Mouse (Mus musculus) neutrophil, adult 5-6 weeks (primary cell): ENCODE data around the gene Arhgef10l. TPM values are rescaled to one million over a fixed set of nuclear protein-coding genes. Genes with fewer than 3 reads are reported as not detected.

ENCODE experiments used
- ATAC-seq: fragments of 151-379, 151-347 bp; 2 replicates; pipeline ENCODE4 v1.8.0; 2017; ENCODE audit warnings: mild to moderate bottlenecking, moderate TSS enrichment; ENCODE audit not compliant: insufficient number of reproducible peaks, poor library complexity, low FRiP score, severe bottlenecking; ENCODE audit errors: extremely low read depth
- total RNA-seq: library from RNA; stranded (forward); fragments of 200-1000 nt; gene quantifications from 2 replicates; pipeline ENCODE4 v1.2.3, GENCODE M21; 2017

Gene Arhgef10l
- total RNA-seq, 1 experiment from 2014 or later: 4.2 TPM

DNA sequence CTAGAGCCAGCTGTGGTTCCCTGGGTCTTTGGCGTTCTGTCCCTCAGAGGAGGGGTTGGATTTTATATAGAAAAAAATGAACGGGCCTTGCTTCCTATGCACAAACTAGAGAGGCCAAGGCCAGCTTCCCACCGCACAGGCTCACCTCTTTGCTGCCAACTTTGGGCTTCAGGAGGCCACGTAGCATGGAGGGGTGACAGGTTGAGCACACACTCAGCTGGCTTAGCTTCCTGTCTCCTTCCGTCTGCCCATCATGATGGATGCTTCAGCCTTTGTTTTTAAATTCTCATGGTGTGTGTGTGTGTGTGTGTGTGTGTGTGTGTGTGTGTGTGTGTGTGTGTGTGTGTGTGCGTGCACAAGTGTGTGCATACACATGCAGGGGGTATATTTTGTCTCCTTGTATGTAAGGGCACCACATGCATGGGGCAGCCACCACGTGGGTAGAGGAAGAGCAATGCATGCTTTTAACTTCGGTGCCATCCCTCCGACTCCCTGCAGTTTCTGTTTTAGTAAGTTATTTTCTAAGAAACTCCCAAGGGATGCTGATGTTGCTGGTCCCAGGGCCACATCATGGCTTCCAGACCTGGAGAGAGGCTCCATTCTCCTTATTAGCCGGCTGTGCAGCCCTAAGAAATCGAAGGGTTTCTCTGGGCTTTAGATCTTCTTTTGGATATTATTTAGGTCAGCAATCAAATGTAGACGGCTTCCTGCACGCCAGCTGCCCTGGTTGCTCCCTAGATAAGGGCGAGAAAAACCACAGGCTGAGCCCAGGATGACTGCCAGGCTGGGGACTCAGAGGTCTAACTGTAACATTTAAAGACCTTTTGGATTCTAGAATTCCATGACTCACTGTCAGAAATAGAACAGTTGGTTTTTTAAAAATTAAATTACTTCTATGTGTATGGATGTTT is 30.1 kb upstream of the Arhgef10l start:
- ATAC-seq: no peak

DNA sequence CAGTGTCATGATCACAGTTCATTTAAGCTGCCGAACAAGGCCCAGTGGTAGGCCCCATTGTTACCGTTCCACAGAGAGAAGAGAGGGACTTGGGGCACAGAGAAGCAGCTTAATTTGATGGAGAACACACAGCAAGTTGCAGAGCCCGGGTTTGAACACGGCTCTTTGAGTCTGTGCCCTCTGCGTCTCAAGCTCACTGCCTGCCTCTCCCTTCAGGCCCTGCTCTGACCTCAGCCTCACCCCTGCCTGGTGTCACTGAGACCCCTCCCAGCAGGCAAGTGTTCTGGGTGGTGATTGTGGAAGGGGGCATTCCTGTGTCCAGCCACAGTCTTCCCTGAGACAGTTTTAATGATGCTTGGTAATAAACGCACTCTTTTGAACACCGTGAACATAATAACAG is 29.3 kb upstream of the Arhgef10l start:
- no peak for ATAC-seq

DNA sequence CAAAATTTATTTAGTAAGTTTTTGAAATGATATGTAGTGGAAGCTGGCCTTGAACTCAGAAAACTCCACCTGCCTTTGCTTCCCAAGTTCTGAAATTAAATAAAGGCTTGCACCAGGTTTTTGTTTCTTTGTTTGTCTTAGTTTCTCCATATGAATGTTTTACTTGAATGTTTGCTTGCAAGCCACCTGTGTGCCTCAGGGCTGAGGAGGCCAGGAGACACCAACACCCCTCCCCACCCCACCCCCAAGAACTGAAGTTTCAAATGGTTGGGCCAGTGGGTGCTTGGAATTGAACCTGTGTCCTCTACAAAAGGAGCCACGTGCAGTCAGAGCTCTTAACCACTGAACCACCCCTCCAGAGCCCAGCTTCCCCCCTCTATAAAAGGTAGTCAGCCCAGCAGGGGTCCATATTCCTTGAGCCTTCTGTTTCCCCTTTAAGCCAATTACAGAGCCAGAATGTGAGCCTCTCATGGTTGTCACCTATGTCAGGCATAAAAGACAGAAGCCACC is 28.8 kb upstream of the Arhgef10l start:
- no peak for ATAC-seq

DNA sequence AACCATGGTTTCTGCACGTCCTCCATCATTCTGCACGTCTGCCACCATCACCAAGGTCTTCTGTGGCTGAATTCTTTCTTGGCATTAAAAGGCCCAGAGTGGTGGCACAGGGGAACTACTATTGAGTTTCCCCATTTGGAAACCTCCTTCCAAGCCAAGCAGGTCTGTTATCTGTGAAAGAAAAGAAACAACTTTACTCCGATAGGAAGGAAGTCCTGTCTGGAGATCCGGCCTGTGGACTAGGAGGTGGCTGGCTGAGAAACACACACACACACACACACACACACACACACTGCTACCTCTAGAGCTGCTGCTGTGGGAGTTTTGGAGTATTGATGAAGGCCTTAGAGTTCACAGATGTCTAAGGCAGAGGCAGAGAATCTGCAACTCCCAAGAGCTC is 27.7 kb upstream of the Arhgef10l start:
- ATAC-seq: no peak

DNA sequence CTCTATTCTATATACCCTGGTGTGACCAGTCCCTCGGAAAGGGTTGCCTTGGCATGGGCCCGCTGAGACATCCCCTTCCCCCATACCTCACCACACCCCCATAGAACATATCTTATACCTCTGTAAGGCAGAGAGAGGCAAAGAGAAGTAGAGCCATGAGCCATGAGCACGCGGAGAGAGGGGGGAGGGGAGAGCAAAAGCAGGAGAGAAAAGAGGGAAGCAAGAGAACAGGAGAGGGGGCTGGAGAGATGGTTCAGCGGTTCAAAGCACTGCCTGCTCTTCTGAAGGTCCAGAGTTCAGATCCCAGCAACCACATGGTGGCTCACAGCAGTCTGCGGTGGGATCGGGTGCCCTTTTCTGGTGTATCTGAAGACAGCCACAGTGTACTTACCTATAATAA is 25.7 kb upstream of the Arhgef10l start:
- ATAC-seq: no peak

DNA sequence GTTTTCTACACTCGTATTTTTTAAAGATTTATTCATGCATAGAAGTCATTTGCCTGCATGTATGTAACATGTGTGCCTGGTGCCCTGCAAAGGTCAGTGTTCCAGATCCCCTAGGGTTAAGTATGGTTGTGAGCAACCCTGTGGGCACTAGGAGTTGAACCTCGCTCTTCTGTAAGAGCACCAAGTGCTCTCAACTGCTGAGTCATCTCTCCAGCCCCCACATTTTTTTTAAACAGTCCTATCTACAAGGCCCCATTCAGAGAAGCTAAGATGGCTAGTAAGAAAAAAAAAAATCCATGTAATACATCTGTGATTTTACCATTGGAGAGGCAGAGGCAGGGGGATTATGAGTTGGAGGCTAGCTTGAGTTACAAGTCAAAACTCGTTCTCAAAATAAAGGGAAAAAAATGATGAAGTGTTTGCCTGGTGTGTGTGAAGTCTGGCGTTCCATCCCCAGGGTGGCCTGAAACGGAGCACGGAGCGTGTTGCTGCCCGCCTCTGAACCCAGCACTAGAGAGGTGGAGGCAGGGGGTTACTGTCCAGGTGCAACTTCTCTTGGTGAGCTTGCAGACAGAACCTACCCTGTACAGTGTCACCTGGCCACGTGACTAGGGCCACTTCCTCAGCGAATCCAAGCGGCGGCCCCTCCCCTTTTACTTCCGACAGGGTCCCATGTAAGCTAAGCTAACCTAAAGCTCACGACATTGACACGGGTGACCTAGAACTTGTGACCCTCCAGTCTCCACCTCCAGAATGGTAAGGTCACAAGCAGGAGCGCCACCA is 24.3 kb upstream of the Arhgef10l start:
- ATAC-seq: peak; percentile 49; the same call in 1 of the 2 replicates

DNA sequence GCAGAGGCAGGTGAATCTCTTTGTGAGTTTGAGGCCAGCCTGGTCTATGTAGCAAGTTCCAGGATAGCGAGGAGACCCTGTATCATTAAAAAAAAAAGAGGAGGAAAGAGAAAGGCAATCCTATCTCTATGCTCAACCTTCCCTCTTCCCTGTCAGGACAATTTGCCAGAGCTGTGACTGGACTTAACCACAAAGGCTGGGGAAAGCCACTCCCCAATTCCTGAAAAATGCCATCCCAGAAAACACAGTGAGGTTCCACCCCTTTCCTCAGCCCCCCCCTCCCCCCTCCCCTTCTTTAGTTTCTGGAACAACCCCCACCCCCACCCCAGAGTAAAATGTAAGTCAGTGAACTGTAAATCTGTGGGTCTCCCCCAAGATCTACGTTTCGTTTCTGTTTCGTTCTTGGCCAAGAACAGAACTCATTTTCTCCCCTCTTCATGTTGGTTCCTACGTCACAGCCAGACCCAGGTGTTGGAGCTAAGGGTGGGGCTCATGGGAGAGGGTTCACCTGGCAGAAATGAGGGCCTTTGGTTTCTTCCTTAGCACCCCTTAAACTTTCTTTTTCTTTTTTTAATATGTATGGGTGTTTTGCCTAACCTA is 23.1 kb upstream of the Arhgef10l start:
- ATAC-seq: no peak

DNA sequence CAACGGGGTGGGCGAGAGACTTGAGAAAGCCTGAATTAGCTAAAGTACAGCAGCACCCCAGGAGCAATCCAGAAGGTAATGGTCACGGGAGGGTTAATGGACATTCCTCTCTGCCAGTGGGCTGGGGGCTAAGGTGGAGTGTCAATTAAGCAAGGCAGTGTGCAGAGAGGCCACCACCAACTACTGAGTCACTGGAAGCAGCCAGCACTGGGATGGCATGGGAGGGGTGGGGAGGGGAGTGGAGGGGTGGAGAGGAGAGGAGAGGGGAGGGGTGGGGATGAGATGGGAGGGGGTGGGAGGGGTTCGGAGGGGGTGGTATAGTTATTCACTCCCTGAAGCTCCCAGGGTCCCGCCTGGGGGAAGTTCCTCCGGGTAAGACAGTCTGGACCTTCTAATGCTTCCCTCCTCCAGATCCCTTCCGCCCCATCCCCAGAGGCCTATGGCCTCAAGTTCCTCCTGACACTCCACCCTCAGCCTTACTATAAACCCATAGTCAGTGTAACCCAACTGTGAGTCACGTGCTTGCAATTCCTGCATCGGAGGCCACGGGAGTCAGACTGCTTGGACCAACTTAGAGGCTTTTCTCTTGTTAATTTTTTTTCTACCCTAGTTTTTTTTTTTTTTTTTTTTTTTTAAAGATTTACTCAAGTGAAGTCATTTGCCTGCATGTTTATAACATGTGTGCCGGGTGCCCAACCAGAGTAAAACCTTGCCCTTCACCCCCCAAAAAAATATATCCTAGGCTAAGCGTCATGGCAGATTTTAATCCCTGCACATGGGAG is 22.4 kb upstream of the Arhgef10l start:
- ATAC-seq: no peak

DNA sequence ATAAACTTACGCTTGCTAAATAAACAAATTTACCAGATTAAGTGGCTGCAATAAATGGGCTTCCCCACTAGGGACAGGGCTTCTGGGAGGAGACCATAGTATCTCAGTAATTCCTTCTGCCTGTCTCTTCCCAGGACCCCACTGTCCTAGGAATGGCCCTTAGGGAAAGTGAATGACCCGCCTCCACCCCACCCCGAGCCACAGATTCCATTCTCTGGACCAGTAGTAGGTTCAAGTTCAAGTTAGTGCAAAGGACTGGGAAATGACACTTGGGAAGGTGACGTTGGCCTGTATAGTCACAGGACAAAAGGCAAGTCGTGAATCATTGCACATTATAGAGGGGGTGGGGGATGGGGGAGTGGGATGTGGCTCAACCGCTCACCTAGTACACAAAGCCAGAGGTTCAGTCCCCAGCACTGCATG is 19.1 kb upstream of the Arhgef10l start:
- 0 out of 2 replicates have a peak, but pooled peaks have one; percentile 10 for ATAC-seq

DNA sequence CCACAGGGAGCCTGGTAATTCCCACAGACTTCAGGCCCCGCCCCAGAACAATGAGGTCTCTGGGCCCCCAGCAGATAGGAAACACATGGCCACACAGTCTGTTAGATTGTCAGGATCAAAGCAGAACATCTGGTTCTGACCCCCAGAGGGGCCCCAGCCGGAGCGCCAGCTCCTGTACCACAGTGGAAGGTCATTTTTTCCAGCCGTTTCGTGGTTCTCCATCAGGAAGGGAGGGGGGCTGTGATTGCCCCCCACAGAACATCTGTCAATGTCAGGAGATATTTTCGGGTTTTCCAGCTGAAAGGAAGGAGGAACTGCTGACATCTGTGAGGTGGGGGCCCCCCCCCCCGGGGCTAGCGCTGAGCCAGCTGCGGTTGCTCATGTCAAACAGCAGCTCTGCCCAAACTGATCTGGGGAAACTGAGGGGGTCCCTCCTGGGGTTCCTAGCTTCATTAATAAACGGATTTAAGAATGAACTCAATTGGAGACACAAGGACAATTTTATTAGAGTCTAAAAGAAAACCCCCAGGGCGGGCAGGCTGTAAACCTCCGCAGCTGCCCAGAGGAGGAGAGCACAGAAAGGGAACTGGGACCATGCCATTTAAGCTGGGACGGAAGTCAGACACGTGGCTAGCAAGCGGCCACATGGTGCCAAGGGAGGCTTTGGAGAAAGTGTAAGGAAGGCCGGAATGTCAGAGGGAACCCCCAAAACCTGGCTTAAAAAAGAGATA is 18.5 kb upstream of the Arhgef10l start:
- 0 out of 2 replicates have a peak, but pooled peaks have one; percentile 20 for ATAC-seq

DNA sequence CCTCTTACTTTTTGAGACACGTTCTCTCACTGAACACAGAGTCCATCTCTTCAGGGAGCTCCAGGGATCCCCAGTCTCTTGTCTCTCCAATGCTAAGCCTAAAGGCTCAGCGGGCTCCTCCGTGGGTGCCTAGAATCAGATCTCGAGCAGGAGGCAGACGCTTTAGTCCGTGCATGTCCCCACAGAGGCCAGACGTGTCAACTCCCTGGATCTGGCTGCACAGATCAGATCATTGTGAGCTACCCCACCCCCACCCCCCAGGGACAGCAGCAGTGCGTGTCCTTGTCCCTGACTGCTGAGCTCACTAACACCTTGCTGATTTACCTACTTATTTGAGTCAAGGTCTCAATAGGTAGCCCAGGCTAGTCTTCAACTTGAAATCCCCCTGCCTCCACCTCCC is 17.8 kb upstream of the Arhgef10l start:
- ATAC-seq: no peak

DNA sequence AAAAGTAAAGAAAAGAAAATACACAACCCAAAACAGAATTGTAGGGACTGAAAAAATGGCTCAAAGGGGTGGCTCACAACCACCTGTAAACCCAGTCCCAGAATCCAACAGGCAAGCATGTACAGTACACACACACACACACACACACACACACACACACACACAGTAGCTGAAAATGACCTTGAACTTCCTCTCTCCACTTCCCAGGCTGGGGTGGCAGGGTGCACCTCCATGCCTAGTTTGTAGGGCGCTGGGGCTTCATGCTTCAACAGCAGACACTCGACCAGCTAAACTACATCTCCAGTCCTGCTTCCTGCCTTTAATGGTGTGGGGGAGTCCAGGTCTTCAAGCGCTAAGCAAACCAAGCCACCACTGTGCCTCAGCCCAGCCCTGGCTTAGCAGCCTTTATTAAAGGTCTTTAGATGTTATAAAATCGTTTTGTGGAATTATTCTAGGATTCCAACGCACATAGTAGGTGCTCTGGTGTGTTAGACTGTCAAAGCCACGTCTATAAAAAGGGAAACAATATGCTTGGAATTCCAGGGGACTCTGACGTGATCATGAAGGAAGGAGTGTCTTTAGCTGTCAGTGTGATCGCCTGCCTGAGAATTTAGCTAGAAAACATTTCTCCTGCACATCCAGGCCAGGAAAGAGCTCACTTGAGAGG is 15.1 kb upstream of the Arhgef10l start:
- ATAC-seq: no peak

DNA sequence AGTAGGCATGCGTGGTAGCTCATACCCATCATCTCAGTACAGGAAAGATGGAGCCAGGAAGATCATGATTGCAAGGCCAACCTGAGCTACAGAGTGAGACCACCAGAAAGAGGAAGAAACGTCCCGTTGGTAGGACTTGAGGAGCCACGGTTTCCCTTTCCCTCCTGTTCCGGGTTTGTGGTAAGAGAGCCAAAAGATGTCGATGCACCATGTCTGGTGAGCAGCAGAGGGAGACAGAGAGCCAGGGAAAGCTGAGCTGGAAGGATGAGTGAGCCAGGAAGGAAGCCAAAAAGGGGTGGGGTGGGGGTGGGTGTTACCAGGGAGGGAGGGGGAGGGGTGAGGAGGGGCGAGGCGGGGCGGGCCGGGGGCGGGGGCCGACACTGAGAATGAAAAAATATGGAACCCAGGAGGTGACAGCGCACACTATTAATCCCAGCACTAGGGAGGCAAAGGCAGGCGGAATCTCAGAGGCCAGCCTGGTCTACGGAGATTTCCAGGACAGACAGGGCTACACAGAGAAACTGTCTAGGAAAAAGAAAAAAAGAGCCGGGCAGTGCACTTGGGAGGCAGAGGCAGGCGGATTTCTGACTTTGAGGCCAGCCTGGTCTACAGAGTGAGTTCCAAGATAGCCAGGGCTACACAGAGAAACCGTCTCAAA is 14.0 kb upstream of the Arhgef10l start:
- ATAC-seq: peak; percentile 77; the same call in 1 of the 2 replicates

DNA sequence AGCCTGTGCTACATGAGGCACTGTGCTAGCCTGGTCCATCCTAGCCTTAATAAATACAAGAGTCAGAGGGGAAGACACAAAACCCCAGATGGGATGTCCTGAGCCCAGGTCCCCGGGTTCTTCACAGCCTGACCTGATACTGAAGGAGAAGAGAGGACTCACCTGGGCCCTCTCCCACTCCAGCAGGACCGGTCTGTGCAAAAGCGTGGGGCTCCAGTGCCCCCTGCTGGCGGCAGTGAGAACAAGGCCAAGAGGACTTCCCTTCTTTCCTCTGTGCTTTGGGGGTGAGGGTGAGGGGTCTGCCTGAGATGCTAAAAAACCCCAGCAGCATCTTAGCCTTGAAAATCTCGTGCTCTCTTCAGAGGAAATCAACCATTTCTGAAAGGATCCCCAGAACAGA is 13.2 kb upstream of the Arhgef10l start:
- no peak for ATAC-seq

DNA sequence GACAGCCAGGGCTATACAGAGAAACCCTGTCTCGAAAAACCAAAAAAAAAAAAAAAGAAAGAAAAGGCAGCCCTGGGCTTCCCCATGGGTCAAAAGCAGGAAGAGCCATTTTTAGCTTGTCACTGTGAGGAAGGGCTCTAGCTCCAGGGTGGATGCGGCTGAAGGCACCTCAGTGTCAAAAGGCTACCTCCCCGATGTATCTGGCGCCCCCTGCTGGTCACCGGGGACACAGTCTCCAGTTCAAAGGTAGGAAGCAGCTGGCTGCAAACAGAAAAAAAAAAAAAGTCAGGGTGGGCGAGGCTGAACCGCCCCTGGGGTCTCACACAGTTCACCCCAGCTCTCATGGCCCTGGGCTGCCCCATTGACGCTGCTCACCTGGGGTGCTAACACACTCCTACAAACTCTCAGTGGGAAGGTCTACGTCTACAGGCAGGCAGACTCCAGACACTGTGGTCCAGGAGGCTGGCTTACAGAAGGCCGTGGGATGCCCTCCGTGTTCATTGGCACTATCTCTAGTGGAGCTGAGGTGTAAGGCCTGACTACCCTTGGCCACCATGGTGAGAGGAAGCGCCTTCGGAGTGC is 8.6 kb upstream of the Arhgef10l start:
- ATAC-seq: peak; percentile 76

DNA sequence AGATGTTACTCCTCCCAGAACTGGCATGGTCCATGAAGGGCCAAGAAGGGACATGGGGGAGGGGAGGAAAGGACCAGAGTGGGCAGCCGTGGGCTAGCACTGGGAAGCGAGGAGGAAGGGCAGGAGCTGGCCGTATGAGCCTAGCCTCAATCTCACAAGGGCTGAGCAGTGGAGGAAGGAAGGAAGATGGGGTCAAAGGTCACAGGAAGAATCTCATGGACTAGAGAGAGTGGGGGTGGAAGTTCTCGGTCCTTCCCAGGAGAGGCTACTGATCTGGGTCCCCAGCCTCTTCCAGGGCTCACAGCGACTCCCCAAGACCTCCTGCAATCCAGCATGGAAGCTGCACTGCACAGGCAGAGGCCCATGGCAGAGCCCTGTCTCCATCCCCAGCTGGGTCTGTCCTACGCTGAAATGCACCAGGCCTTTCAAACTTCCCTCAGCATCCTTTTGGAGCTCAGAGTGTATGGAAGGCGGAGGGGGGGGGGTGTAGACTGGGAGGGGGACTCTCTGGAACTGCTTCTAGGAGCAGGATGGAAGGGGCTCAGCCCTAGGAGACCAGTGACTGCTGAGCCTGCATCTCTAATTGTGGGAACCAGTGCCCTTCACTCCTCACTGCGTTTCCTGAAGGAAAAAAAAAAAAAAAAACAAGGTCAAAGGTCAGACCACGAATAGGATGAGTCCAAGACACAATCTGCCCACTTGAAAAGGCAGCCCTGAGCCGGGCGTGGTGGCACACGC is 7.9 kb upstream of the Arhgef10l start:
- no peak for ATAC-seq
